Mouse (Mus musculus): ENCODE measurements at regions not wholly inside any gene's neighbourhood (a gene's known extent, or its start where the extent isn't known, plus 50 kb on each side); places are given as distances from the start of the nearest gene placed in this dataset.
"Not testable (repeated sequence)": the region's sequence is repeated elsewhere in the genome, so short reads cannot be mapped to it uniquely, and the experiment has no call there.

- no peak for DNase-seq (ENCODE audit: low spot score in 2 of 2)
Observed at GRCm38 (mm10) chr2:84042793-84043192, 52.4 kb downstream of the Gm13691 start.

GRCm38 (mm10) chr2:84048398-84049140 lies 58.2 kb downstream of the Gm13691 start:
- DNase-seq (ENCODE audit: low spot score in 2 of 2) = no peak

GRCm38 (mm10) chr2:84051883-84052331 lies 61.6 kb downstream of the Gm13691 start:
- no peak for DNase-seq (ENCODE audit: low spot score in 2 of 2)

GRCm38 (mm10) chr2:84059246-84059645 lies 68.9 kb downstream of the Gm13691 start:
- peak; percentile 21 to 47 for DNase-seq (ENCODE audit: low spot score in 2 of 2)

- DNase-seq (ENCODE audit: low spot score in 2 of 2) = no peak
Observed at GRCm38 (mm10) chr2:84061221-84061620, 70.9 kb downstream of the Gm13691 start.

GRCm38 (mm10) chr2:84064371-84064770 lies 74.0 kb downstream of the Gm13691 start:
- DNase-seq (ENCODE audit: low spot score in 2 of 2) = no peak

- no peak for DNase-seq (ENCODE audit: low spot score in 2 of 2)
Observed at GRCm38 (mm10) chr2:84065061-84065460, 74.7 kb downstream of the Gm13691 start.

GRCm38 (mm10) chr2:84065749-84066148 lies 75.4 kb downstream of the Gm13691 start:
- DNase-seq (ENCODE audit: low spot score in 2 of 2) = no peak

GRCm38 (mm10) chr2:84066151-84066693 lies 75.9 kb downstream of the Gm13691 start:
- DNase-seq (ENCODE audit: low spot score in 2 of 2) = no peak

GRCm38 (mm10) chr2:84066785-84067526 lies 76.6 kb downstream of the Gm13691 start:
- no peak for DNase-seq (ENCODE audit: low spot score in 2 of 2)

GRCm38 (mm10) chr2:84068617-84069016 lies 78.3 kb downstream of the Gm13691 start:
- no peak for DNase-seq (ENCODE audit: low spot score in 2 of 2)

GRCm38 (mm10) chr2:84069411-84069810 lies 79.1 kb downstream of the Gm13691 start:
- not testable (repeated sequence) for DNase-seq (ENCODE audit: low spot score in 2 of 2)

- no peak for DNase-seq (ENCODE audit: low spot score in 2 of 2)
Observed at GRCm38 (mm10) chr2:84072881-84073583, 82.7 kb downstream of the Gm13691 start.

GRCm38 (mm10) chr2:84075944-84076343 lies 85.6 kb downstream of the Gm13691 start:
- no peak for DNase-seq (ENCODE audit: low spot score in 2 of 2)

- DNase-seq (ENCODE audit: low spot score in 2 of 2) = no peak
Observed at GRCm38 (mm10) chr2:84079284-84079683, 88.9 kb downstream of the Gm13691 start.

- no peak for DNase-seq (ENCODE audit: low spot score in 2 of 2)
Observed at GRCm38 (mm10) chr2:84080228-84080627, 89.9 kb downstream of the Gm13691 start.

GRCm38 (mm10) chr2:84094751-84095150 lies 104.4 kb downstream of the Gm13691 start:
- no peak for DNase-seq (ENCODE audit: low spot score in 2 of 2)

- no peak for DNase-seq (ENCODE audit: low spot score in 2 of 2)
Observed at GRCm38 (mm10) chr2:84098746-84099145, 108.4 kb downstream of the Gm13691 start.

GRCm38 (mm10) chr2:84113562-84113961 lies 123.2 kb downstream of the Gm13691 start:
- DNase-seq (ENCODE audit: low spot score in 2 of 2) = no peak

- no peak for DNase-seq (ENCODE audit: low spot score in 2 of 2)
Observed at GRCm38 (mm10) chr2:84119839-84120238, 129.5 kb downstream of the Gm13691 start.

- DNase-seq (ENCODE audit: low spot score in 2 of 2) = no peak
Observed at GRCm38 (mm10) chr2:84127586-84127985, 137.2 kb downstream of the Gm13691 start.

- no peak for DNase-seq (ENCODE audit: low spot score in 2 of 2)
Observed at GRCm38 (mm10) chr2:84161742-84162141, 171.4 kb downstream of the Gm13691 start.
